Mouse (Mus musculus) limb, embryonic 13.5 days (tissue): ENCODE results near the gene Slc22a2. TPM values are rescaled to one million over a fixed set of nuclear protein-coding genes. Genes with fewer than 3 reads are reported as not detected.

Experiments used
- ATAC-seq: fragments of 200-750 bp; cut with Nextera tagmentation; 2 replicates; pipeline ENCODE4 v1.8.0; 2017; ENCODE audit warnings: low read depth, moderate number of reproducible peaks, moderate TSS enrichment; ENCODE audit not compliant: low FRiP score
- H3K27ac ChIP-seq: fragments of 300-500 bp; sonication (generic); 2 replicates; pipeline ENCODE4 v1.5.1; 2015; ENCODE audit warnings: inconsistent platforms, mild to moderate bottlenecking, moderate library complexity
- H3K27me3 ChIP-seq: fragments of 300-500 bp; sonication (generic); 2 replicates; pipeline ENCODE4 v1.6.1; 2015; ENCODE audit warnings: mild to moderate bottlenecking, inconsistent platforms
- H3K36me3 ChIP-seq: fragments of 300-500 bp; sonication (generic); 2 replicates; pipeline ENCODE4 v1.6.1; 2015; ENCODE audit warnings: inconsistent platforms, mild to moderate bottlenecking, moderate library complexity
- H3K4me1 ChIP-seq: fragments of 300-500 bp; sonication (generic); 2 replicates; pipeline ENCODE4 v1.6.1; 2015; ENCODE audit warnings: inconsistent platforms
- H3K4me2 ChIP-seq: fragments of 300-500 bp; sonication (generic); replicated peaks from 2 replicates; pipeline ENCODE4 v1.6.1; 2015; ENCODE audit warnings: inconsistent platforms, mild to moderate bottlenecking, moderate library complexity
- H3K4me3 ChIP-seq: fragments of 300-500 bp; sonication (generic); 2 replicates; pipeline ENCODE4 v1.5.1; 2015; ENCODE audit warnings: moderate library complexity, mild to moderate bottlenecking, inconsistent platforms
- H3K9ac ChIP-seq: fragments of 300-500 bp; sonication (generic); 2 replicates; pipeline ENCODE4 v1.6.1; 2015; ENCODE audit warnings: mild to moderate bottlenecking, inconsistent platforms
- H3K9me3 ChIP-seq: fragments of 300-500 bp; sonication (generic); 2 replicates; pipeline ENCODE4 v1.6.1; 2016; ENCODE audit warnings: inconsistent platforms
- WGBS: fragments of 180-500 bp; shearing (Covaris S2); methylation state at CpG from one replicate; pipeline ENCODE4 v1.1.7; 2015; 5-methylcytosine and 5-hydroxymethylcytosine counted together
- polyA plus RNA-seq: library from polyadenylated mRNA; unstranded; fragments of >200 nt; fragmentation: Nextera tagmentation; extraction: Ambion mirVana; gene quantifications from 2 replicates; pipeline ENCODE4 v1.2.1, GENCODE M21; 2015

Gene Slc22a2
- polyA plus RNA-seq, 1 experiment from 2014 or later = not detected

- no peak overlapping the region for H3K9ac ChIP-seq
- no peak overlapping the region for H3K27ac ChIP-seq
- no peaks in the 10 kb centered on the region for H3K4me1 ChIP-seq
- 0 out of 2 replicates have a peak, but pooled peaks cover 3% of the 10 kb centered on the region for H3K9me3 ChIP-seq
- no peak for ATAC-seq
- H3K4me3 ChIP-seq = no peak overlapping the region
- 93% methylated on average over 3 of the region's 3 CpGs for WGBS
- H3K36me3 ChIP-seq = no peaks in the 10 kb centered on the region
- no peak overlapping the region for H3K4me2 ChIP-seq
- H3K27me3 ChIP-seq = no peaks in the 10 kb centered on the region
These were observed 55.7 kb downstream of the Slc22a2 start for GRCm38 (mm10) chr17:12639585-12639984.

DNA sequence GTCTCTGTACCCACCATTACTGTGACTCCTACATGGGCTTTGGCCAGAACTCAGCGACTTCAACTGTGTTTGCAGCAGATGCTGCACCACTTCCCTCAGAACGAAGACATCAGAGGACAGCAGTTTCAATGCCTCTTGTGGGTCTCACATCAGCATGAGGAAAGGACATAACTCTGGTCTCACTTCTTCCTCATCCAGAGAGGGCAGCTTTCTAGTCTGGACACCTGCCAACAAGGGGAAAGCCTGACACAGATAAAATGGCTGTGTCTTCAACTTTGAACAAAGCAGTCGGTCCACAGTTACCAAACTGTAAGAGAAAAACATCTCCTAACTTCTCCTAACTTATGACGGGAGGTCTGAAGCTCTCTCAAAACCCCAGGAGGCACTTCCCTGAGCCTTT, 57.2 kb downstream of the Slc22a2 start:
- no peak overlapping the region for H3K4me3 ChIP-seq
- H3K27me3 ChIP-seq = no peaks in the 10 kb centered on the region
- H3K4me2 ChIP-seq = no peak overlapping the region
- no peaks in the 10 kb centered on the region for H3K4me1 ChIP-seq
- no peak for ATAC-seq
- no peaks in the 10 kb centered on the region for H3K36me3 ChIP-seq
- H3K27ac ChIP-seq = no peak overlapping the region
- H3K9ac ChIP-seq = no peak overlapping the region
- H3K9me3 ChIP-seq = 0 out of 2 replicates have a peak, but pooled peaks cover 3% of the 10 kb centered on the region
- 75% methylated on average over 4 of the region's 4 CpGs for WGBS

- no peak overlapping the region for H3K4me3 ChIP-seq
- H3K4me1 ChIP-seq = no peaks in the 10 kb centered on the region
- no peak for ATAC-seq
- WGBS = 87% methylated on average over 5 of the region's 5 CpGs
- H3K27ac ChIP-seq = no peak overlapping the region
- H3K9ac ChIP-seq = no peak overlapping the region
- no peaks in the 10 kb centered on the region for H3K27me3 ChIP-seq
- H3K36me3 ChIP-seq = no peaks in the 10 kb centered on the region
- no peak overlapping the region for H3K4me2 ChIP-seq
- no peaks in the 10 kb centered on the region for H3K9me3 ChIP-seq
These were observed 61.5 kb downstream of the Slc22a2 start for GRCm38 (mm10) chr17:12645461-12645860.

GRCm38 (mm10) chr17:12652604-12653003, 68.7 kb downstream of the Slc22a2 start:
- no peak overlapping the region for H3K9ac ChIP-seq
- H3K36me3 ChIP-seq = no peaks in the 10 kb centered on the region
- H3K9me3 ChIP-seq = no peaks in the 10 kb centered on the region
- no peaks in the 10 kb centered on the region for H3K27me3 ChIP-seq
- WGBS = 91% methylated on average over 11 of the region's 11 CpGs
- H3K4me2 ChIP-seq = no peak overlapping the region
- H3K4me3 ChIP-seq = no peak overlapping the region
- no peak overlapping the region for H3K27ac ChIP-seq
- no peaks in the 10 kb centered on the region for H3K4me1 ChIP-seq
- no peak for ATAC-seq

- no peak overlapping the region for H3K27ac ChIP-seq
- H3K27me3 ChIP-seq = no peaks in the 10 kb centered on the region
- no peaks in the 10 kb centered on the region for H3K4me1 ChIP-seq
- no peak for ATAC-seq
- H3K36me3 ChIP-seq = no peaks in the 10 kb centered on the region
- no peak overlapping the region for H3K4me3 ChIP-seq
- no peak overlapping the region for H3K4me2 ChIP-seq
- WGBS = 84% methylated on average over 3 of the region's 3 CpGs
- H3K9me3 ChIP-seq = no peaks in the 10 kb centered on the region
- H3K9ac ChIP-seq = no peak overlapping the region
These were observed 70.1 kb downstream of the Slc22a2 start for GRCm38 (mm10) chr17:12654061-12654460.

- Histone ChIP-seq H3K36me3 (no peaks in the 10 kb centered on the region), H3K4me2 (no peak overlapping the region), H3K9ac (no peak overlapping the region), H3K4me1 (no peaks in the 10 kb centered on the region), H3K27ac (no peak overlapping the region), H3K9me3 (no peaks in the 10 kb centered on the region), H3K27me3 (no peaks in the 10 kb centered on the region), H3K4me3 (no peak overlapping the region)
- ATAC-seq = no peak
- 63% methylated on average over 7 of the region's 7 CpGs for WGBS
These were observed 71.9 kb downstream of the Slc22a2 start for GRCm38 (mm10) chr17:12655826-12656225.

DNA sequence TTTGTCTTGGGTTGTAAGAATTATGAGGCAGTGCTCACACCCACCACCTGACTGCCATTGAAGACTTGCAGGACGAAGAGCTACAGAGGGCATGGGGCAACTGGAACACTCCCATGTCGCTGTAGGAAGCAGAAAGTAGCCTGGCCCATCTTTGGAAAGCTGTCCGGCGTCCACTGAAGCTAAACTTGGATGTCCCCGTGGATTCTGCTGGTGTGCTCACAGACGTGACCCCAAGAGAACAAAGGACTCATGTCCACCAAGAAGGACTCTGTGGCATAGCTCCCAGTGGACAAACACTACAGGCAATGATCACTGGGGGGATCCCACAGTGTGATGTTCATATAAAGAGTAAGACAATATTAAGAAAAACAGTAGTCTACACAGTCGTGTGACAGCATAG, 74.9 kb downstream of the Slc22a2 start:
- no peak for ATAC-seq
- 85% methylated on average over 7 of the region's 7 CpGs for WGBS
- no peak overlapping the region for H3K4me3 ChIP-seq
- no peak overlapping the region for H3K9ac ChIP-seq
- 0 out of 2 replicates have a peak, but pooled peaks cover 2% of the 10 kb centered on the region for H3K4me1 ChIP-seq
- no peaks in the 10 kb centered on the region for H3K9me3 ChIP-seq
- no peak overlapping the region for H3K4me2 ChIP-seq
- no peak overlapping the region for H3K27ac ChIP-seq
- H3K36me3 ChIP-seq = no peaks in the 10 kb centered on the region
- no peaks in the 10 kb centered on the region for H3K27me3 ChIP-seq

DNA sequence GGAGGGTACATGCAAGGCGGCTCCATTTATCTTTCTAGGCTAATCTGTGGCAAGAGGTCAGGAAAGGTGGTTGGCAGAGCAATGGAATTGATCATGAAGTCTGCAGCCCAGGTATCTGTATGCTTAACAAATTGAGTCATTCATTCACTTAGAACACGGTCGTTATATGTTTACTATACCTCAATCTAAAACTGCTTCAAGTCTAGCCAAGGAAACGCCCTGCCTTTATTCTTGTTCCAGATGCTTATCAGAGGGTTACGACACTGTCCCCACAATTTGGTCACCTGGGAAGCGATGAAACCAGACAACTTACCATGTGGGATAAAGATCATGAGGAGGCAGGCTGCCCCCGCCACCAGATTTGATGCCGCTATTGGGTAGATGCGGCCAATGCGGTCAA, 75.3 kb downstream of the Slc22a2 start:
- WGBS = 89% methylated on average over 10 of the region's 10 CpGs
- Histone ChIP-seq H3K4me3 (no peak overlapping the region), H3K4me1 (0 out of 2 replicates have a peak, but pooled peaks cover 2% of the 10 kb centered on the region), H3K27me3 (no peaks in the 10 kb centered on the region), H3K9me3 (no peaks in the 10 kb centered on the region), H3K9ac (no peak overlapping the region), H3K36me3 (no peaks in the 10 kb centered on the region), H3K4me2 (no peak overlapping the region), H3K27ac (no peak overlapping the region)
- no peak for ATAC-seq

GRCm38 (mm10) chr17:12660572-12661260, 76.8 kb downstream of the Slc22a2 start:
- H3K4me3 ChIP-seq = no peak overlapping the region
- no peaks in the 10 kb centered on the region for H3K9me3 ChIP-seq
- H3K4me2 ChIP-seq = no peak overlapping the region
- no peak for ATAC-seq
- H3K4me1 ChIP-seq = 0 out of 2 replicates have a peak, but pooled peaks cover 2% of the 10 kb centered on the region
- WGBS = 74% methylated on average over 13 of the region's 13 CpGs
- no peak overlapping the region for H3K27ac ChIP-seq
- no peaks in the 10 kb centered on the region for H3K36me3 ChIP-seq
- no peak overlapping the region for H3K9ac ChIP-seq
- H3K27me3 ChIP-seq = no peaks in the 10 kb centered on the region

DNA sequence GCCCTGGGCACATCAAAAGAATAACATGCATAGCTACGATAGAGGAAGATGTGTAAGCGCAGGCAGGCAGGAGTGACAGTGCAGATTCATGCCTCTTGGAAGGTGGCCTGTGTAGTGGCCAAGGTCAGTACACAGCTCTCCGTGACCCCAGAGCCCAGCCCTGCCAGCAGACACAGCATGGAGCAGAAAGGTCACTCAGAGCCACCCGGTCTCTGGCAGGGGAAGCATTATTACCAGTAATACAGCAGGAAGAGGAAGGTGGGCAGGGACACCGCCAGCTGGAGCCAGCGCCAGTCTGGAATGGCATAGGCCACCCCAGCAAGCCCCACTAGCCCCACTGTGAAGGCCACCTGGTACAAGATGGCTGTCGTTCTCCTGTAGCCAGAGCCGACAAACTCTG, 80.2 kb downstream of the Slc22a2 start:
- WGBS = 72% methylated on average over 8 of the region's 8 CpGs
- Histone ChIP-seq H3K9ac (no peak overlapping the region), H3K4me1 (peaks cover 14% of the 10 kb centered on the region), H3K4me3 (no peak overlapping the region), H3K9me3 (no peaks in the 10 kb centered on the region), H3K27ac (no peak overlapping the region), H3K27me3 (no peaks in the 10 kb centered on the region), H3K36me3 (no peaks in the 10 kb centered on the region), H3K4me2 (no peak overlapping the region)
- ATAC-seq = no peak

GRCm38 (mm10) chr17:12668478-12669362, 84.8 kb downstream of the Slc22a2 start:
- Histone ChIP-seq H3K4me1 (peaks cover 23% of the 10 kb centered on the region), H3K4me2 (no peak overlapping the region), H3K27ac (no peak overlapping the region), H3K9ac (no peak overlapping the region), H3K36me3 (no peaks in the 10 kb centered on the region), H3K9me3 (no peaks in the 10 kb centered on the region), H3K4me3 (no peak overlapping the region), H3K27me3 (no peaks in the 10 kb centered on the region)
- WGBS = 20% methylated on average over 7 of the region's 7 CpGs
- peak; percentile 42; the same call in 1 of the 2 replicates for ATAC-seq

DNA sequence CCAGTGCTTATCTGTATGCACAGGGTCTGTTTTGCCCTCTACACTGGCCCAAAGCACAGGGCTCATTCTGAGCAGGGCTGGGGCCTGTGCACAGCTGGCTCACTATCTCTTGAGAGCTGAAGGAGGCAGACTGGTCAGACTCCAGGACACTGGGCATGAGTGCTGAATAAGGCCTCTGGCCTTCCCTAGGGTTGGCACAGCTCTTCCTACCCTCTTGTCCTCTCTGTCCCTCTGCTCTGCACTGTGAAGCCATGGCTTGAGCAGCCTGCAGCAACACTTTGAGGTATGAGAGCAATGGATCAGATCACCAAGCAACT, 85.4 kb downstream of the Slc22a2 start:
- H3K4me2 ChIP-seq = no peak overlapping the region
- no peak overlapping the region for H3K4me3 ChIP-seq
- peak overlapping the region; percentile 15; the same call in 1 of the 2 replicates for H3K27ac ChIP-seq
- H3K27me3 ChIP-seq = no peaks in the 10 kb centered on the region
- peak; percentile 52; the same call in 1 of the 2 replicates for ATAC-seq
- peaks cover 23% of the 10 kb centered on the region for H3K4me1 ChIP-seq
- no peaks in the 10 kb centered on the region for H3K9me3 ChIP-seq
- no peaks in the 10 kb centered on the region for H3K36me3 ChIP-seq
- H3K9ac ChIP-seq = no peak overlapping the region
